Mouse (Mus musculus): Measurements from ENCODE around the gene Cd180. TPM values are rescaled to one million over a fixed set of nuclear protein-coding genes. Genes with fewer than 3 reads are reported as not detected.

Gene Cd180
- polyA plus RNA-seq, 1 experiment from 2014 or later: 0.54 TPM

DNA sequence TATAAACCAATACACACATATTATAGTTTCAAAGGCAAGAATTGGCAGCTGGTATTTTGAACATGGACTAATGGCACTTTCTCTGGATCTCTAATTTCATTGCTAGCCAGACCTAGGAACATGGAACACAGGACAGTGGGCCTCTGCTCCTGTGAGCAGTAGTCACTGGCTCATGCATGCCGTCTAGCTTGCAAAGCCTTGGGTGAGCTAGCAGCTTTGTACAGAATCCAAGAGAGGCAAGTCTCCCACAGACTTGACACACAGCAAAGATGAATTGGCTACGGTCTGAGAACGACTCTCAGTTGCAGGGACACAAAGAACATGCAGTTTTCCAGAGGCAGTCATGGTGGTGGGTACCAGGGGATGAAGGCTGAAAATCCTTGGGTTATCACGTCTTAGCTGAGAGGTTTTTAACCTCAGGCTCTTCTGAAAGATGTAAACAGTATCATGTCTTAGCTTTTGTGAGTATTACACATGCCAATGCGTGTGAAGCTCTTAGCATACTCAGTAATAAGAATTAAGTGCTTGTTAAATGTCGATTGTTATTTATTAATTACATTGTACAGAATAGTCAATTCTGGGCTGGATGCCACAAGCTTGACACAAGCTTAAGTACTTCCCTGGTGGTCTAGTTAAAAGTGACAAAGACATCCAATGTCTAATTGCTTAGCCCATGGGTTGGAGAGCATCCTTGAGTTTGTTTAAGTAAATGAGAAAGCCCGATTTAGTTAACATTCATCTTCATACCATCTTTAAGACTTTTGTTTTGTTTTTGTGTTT, 90.4 kb downstream of the Cd180 start:
- ATAC-seq: no peak
- H3K9ac ChIP-seq (ENCODE audit: low read depth, low read length): no peak overlapping the region
- no peak overlapping the region for H3K27ac ChIP-seq (ENCODE audit: low read length)
- H3K4me3 ChIP-seq (ENCODE audit: low read length): no peak overlapping the region
- no peaks in the 10 kb centered on the region for H3K27me3 ChIP-seq (replicated peaks; ENCODE audit: control insufficient read depth, insufficient read depth, low read length)
- no peaks in the 10 kb centered on the region for H3K9me3 ChIP-seq (ENCODE audit: control insufficient read depth, low read length)
- peaks cover 4% of the 10 kb centered on the region; the same call in 1 of the 2 replicates for H3K36me3 ChIP-seq (ENCODE audit: control insufficient read depth, insufficient read depth, low read length)
- 66% methylated on average over 7 of the region's 7 CpGs for WGBS
- no peak overlapping the region for H3K4me2 ChIP-seq (ENCODE audit: low read depth, low read length)
- H3K4me1 ChIP-seq (ENCODE audit: control insufficient read depth, insufficient read depth, low read length): no peaks in the 10 kb centered on the region

- no peak overlapping the region for H3K4me2 ChIP-seq (ENCODE audit: low read depth, low read length)
- WGBS: 80% methylated on average over 10 of the region's 10 CpGs
- no peaks in the 10 kb centered on the region for H3K27me3 ChIP-seq (replicated peaks; ENCODE audit: control insufficient read depth, insufficient read depth, low read length)
- no peaks in the 10 kb centered on the region for H3K36me3 ChIP-seq (ENCODE audit: control insufficient read depth, insufficient read depth, low read length)
- no peak overlapping the region for H3K27ac ChIP-seq (ENCODE audit: low read length)
- H3K4me3 ChIP-seq (ENCODE audit: low read length): no peak overlapping the region
- no peaks in the 10 kb centered on the region for H3K9me3 ChIP-seq (ENCODE audit: control insufficient read depth, low read length)
- no peaks in the 10 kb centered on the region for H3K4me1 ChIP-seq (ENCODE audit: control insufficient read depth, insufficient read depth, low read length)
- ATAC-seq: no peak
- no peak overlapping the region for H3K9ac ChIP-seq (ENCODE audit: low read depth, low read length)
Measured at GRCm38 (mm10) chr13:102786666-102787230, 93.4 kb downstream of the Cd180 start.
